Mouse (Mus musculus): ENCODE data around the gene Scly.

DNA sequence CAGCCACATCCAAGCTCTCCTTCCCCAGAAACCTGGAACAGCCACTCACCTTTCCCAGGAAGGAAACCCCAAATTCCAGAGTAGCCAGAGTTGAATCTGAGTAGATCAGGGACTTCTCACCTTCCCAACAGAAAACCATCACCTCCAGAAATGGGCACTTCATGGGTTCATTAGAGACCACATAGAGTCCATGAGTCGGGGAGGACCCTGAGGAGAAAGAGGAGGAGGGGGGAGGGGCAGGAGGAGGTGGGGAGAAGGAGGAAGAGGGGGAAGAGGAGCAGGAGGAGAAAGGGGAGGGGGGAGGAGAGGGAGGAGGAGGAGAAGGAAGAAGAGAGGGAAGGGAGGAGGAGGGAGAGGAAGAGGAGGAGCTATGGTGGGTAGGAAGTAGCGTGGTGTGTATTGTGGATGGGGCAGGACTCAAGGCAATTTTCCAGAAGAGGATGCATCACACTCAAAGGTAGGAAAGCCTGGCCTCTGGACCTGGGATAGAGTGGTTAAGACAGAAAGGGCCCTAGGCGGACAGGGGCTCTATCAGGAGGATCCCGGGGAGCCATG is 27.4 kb downstream of the Scly start:
- TF ChIP-seq POLR2A (IDR thresholded peaks at IDR 0.05; ENCODE audit: low read depth, low read length) = no peak
- TF ChIP-seq CTCF (conservative IDR thresholded peaks at IDR 0.05; ENCODE audit: insufficient read depth, insufficient read length, low read depth, low read length) = no peak

Measured in kidney, adult 2 months (tissue).